Mouse (Mus musculus): ENCODE data around the gene Chit1. TPM values are rescaled to one million over a fixed set of nuclear protein-coding genes. Genes with fewer than 3 reads are reported as not detected.
A peak's percentile ranks its signal among the peaks of the same experiment; 100 is the strongest.

The Chit1 gene
- polyA plus RNA-seq, 1 experiment, result not detected

DNA sequence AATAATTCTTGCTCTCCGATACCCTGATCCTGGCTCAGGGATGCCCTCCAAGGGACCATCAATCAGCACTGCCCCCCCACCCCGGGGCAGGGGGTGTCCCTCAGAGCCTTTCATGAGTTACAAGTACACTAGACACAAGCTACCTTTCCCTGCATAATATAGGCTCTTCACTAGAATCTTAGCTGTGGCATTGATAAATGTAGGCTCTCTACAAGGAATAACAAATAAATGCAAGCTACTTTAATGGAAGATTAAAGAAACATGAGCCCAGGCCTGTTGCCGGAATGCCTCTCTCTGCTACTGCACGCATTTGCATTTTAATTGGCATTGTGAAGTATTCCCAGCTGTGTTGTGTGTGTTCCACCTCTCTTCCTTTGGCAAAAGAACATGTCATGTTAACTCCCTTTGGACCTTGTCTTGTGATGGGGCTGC is 31.3 kb downstream of the Chit1 start:
- Histone ChIP-seq H3K27ac (ENCODE audit: insufficient read depth, low read depth, low read length) (no peak overlapping the region), H3K4me1 (ENCODE audit: control insufficient read depth, insufficient read depth, low read length) (no peaks in the 10 kb centered on the region), H3K36me3 (ENCODE audit: control insufficient read depth, insufficient read depth, low read length) (no peaks in the 10 kb centered on the region), H3K27me3 (replicated peaks; ENCODE audit: control insufficient read depth, insufficient read depth, low read length) (no peaks in the 10 kb centered on the region), H3K4me3 (ENCODE audit: insufficient read depth, low read depth, low read length) (no peak overlapping the region)
- no peak for DNase-seq
- no peak for TF ChIP-seq POLR2A (IDR thresholded peaks at IDR 0.05; ENCODE audit: low read depth, low read length)
- no peak for TF ChIP-seq CTCF (conservative IDR thresholded peaks at IDR 0.05; ENCODE audit: insufficient read depth, insufficient read length, low read depth, low read length)
- 57% methylated on average over 4 of the region's 4 CpGs for WGBS

DNA sequence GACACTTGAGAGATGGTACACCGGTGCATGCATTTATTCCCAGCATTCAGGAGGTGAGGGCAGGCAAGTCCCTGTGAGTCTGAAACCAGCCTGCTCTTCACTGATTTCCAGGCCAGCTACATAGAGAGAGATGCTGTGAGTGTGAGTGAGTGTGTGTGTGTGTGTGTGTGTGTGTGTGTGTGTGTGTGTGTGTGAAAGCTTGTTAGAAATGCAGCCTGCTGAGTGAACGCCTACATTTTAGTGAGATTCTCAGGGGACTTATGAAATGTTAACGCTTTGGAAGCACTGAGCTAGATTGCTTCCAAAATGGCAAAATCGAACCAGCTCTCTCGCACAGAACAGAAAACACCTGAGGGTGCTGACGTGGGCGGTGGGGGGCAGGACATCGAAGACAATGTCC is 35.0 kb downstream of the Chit1 start:
- H3K27ac ChIP-seq (ENCODE audit: insufficient read depth, low read depth, low read length), result no peak overlapping the region
- no peak overlapping the region for H3K4me3 ChIP-seq (ENCODE audit: insufficient read depth, low read depth, low read length)
- 87% methylated on average over 8 of the region's 8 CpGs for WGBS
- DNase-seq, result no peak
- H3K36me3 ChIP-seq (ENCODE audit: control insufficient read depth, insufficient read depth, low read length), result no peaks in the 10 kb centered on the region
- TF ChIP-seq POLR2A (IDR thresholded peaks at IDR 0.05; ENCODE audit: low read depth, low read length), result no peak
- no peak for TF ChIP-seq CTCF (conservative IDR thresholded peaks at IDR 0.05; ENCODE audit: insufficient read depth, insufficient read length, low read depth, low read length)
- H3K4me1 ChIP-seq (ENCODE audit: control insufficient read depth, insufficient read depth, low read length), result no peaks in the 10 kb centered on the region
- H3K27me3 ChIP-seq (replicated peaks; ENCODE audit: control insufficient read depth, insufficient read depth, low read length), result no peaks in the 10 kb centered on the region

DNA sequence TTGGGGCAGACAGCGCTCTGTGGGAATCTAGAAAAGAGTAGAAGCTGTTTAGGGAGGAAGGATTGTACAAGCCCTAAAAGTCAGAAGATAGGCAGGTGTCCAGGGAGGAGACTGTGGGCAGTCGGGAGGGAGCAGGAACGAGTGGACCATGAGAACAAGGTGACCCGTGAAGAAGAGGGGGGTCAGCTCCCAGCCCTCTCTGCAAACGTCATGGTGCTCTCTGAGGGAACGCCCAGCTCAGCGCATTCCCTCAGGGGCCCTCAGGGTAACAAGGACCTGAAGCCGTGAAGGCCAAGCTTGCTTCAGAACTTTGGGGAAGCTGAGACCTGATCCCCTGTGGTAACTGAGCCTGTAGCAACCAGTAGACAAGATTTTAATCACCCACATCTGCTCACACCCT is 39.0 kb downstream of the Chit1 start:
- H3K27me3 ChIP-seq (replicated peaks; ENCODE audit: control insufficient read depth, insufficient read depth, low read length), result no peaks in the 10 kb centered on the region
- no peak for DNase-seq
- H3K4me3 ChIP-seq (ENCODE audit: insufficient read depth, low read depth, low read length), result no peak overlapping the region
- H3K4me1 ChIP-seq (ENCODE audit: control insufficient read depth, insufficient read depth, low read length), result no peaks in the 10 kb centered on the region
- no peak overlapping the region for H3K27ac ChIP-seq (ENCODE audit: insufficient read depth, low read depth, low read length)
- TF ChIP-seq POLR2A (IDR thresholded peaks at IDR 0.05; ENCODE audit: low read depth, low read length) (no peak), CTCF (conservative IDR thresholded peaks at IDR 0.05; ENCODE audit: insufficient read depth, insufficient read length, low read depth, low read length) (no peak)
- WGBS, result 36% methylated on average over 8 of the region's 8 CpGs
- no peaks in the 10 kb centered on the region for H3K36me3 ChIP-seq (ENCODE audit: control insufficient read depth, insufficient read depth, low read length)

DNA sequence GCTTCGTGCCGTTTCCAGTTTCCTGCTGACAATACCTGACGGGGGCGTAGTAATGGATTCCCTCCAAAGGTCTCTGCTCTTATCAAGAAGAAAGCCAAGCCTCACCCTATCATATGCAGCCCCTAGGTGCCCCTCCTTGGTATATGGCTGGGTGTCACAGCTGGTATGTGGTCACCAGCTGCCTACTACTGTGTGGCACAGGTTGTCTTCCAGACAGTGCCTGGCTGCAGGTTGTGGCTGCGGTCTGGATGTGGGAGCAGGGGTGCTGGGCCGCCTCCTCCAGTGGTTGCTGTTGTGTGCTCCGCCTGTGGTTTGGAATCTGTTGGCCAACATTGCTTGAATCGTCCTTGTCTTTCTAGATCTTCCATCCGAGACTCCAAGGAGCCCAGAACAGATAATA is 39.7 kb downstream of the Chit1 start:
- no peaks in the 10 kb centered on the region for H3K4me1 ChIP-seq (ENCODE audit: control insufficient read depth, insufficient read depth, low read length)

DNA sequence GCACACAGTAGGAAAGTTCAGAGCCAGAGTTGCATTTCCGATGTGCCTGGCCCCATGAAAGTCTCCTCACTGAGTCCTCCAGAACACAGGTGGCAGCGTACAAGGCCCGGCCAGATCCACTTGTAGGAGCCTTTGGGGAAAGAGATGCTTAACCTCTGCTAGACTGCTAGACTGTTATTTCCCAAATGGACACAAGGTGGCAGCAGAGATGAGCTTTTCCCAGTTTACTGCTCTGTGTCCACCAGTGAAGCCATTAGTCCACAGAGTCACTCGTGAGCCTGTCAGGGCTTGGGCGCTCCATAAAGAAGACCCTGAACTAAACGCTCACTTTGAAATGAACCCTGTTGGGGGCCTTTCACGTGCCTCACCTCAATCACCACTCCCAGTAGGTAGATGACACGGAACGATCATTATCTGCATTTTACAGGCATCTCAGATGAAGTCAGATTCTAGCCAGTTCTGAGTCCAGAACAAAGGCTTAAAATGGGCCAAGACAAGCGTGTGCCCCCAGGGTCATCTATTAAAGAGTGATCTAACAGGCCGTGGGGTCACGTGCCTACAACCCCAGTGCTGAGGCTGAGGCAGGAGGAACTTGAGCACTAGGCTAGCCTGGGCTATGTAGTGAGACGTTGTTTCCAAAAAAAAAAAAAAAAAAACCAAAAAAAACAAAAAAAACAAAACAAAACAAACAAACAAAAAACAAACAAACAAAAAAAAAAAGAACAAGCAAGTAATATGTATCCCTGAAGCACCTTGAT is 40.8 kb downstream of the Chit1 start:
- 29% methylated on average over 13 of the region's 13 CpGs for WGBS

More for the DNA sequence above, 39.7 kb downstream of the Chit1 start:
- Histone ChIP-seq H3K36me3 (ENCODE audit: control insufficient read depth, insufficient read depth, low read length) (no peaks in the 10 kb centered on the region), H3K27me3 (replicated peaks; ENCODE audit: control insufficient read depth, insufficient read depth, low read length) (no peaks in the 10 kb centered on the region), H3K4me3 (ENCODE audit: insufficient read depth, low read depth, low read length) (no peak overlapping the region), H3K27ac (ENCODE audit: insufficient read depth, low read depth, low read length) (no peak overlapping the region)
- DNase-seq, result no peak
- no peak for TF ChIP-seq POLR2A (IDR thresholded peaks at IDR 0.05; ENCODE audit: low read depth, low read length)
- TF ChIP-seq CTCF (conservative IDR thresholded peaks at IDR 0.05; ENCODE audit: insufficient read depth, insufficient read length, low read depth, low read length), result no peak
- WGBS, result 93% methylated on average over 9 of the region's 9 CpGs

DNA sequence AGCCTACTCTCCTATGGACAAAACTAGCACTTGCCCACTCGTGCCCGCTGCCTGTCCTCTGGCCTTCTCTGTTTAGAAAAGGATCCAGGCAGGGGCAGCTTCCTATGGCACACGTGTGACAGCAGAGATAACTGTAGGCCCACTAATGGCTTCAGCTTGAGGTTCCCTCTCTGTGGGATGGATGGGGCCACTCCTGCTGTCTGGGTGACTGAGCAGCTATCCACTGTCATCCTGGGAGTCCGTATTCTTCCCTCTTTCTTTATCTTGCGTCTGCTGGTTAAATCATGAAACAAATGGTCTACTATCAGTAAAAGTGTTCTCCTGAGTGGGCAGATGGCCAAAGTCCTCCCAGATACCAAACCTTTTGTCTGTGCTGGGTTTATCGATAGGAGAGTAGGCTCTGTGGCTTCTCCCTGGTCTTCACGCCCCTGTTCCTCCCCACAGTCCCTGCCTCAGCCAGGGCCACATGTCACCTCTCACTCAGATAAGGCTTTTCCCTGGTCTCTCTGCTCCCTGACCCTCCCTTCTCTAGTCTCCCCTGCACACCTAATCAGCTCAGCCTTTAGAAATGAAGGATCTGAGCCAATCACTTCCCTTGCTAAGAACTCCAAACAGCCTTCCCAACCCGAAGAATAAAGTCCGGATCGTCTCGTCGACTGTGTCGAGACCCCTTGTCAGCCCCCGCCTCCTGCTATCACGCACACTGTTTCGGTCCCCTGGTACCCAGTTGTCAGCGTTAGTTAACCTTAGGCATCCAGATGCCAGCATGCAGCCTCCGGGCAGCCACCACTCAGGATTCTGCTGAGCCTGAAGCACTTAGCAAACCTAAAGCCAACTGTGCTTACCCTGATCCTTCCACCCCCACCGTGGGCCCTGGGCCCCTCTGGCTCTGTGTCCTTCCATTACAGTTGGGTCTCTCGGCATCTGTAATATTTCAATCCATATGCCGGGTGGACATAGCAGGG is 41.9 kb downstream of the Chit1 start:
- DNase-seq, result no peak
- Histone ChIP-seq H3K36me3 (ENCODE audit: control insufficient read depth, insufficient read depth, low read length) (no peaks in the 10 kb centered on the region), H3K4me1 (ENCODE audit: control insufficient read depth, insufficient read depth, low read length) (no peaks in the 10 kb centered on the region), H3K27ac (ENCODE audit: insufficient read depth, low read depth, low read length) (no peak overlapping the region), H3K4me3 (ENCODE audit: insufficient read depth, low read depth, low read length) (no peak overlapping the region), H3K27me3 (replicated peaks; ENCODE audit: control insufficient read depth, insufficient read depth, low read length) (no peaks in the 10 kb centered on the region)
- TF ChIP-seq CTCF (conservative IDR thresholded peaks at IDR 0.05; ENCODE audit: insufficient read depth, insufficient read length, low read depth, low read length) (no peak), POLR2A (IDR thresholded peaks at IDR 0.05; ENCODE audit: low read depth, low read length) (no peak)
- WGBS, result 82% methylated on average over 21 of the region's 21 CpGs

More for the DNA sequence above, 40.8 kb downstream of the Chit1 start:
- no peak overlapping the region for H3K4me3 ChIP-seq (ENCODE audit: insufficient read depth, low read depth, low read length)
- DNase-seq, result peak; percentile 81
- no peaks in the 10 kb centered on the region for H3K36me3 ChIP-seq (ENCODE audit: control insufficient read depth, insufficient read depth, low read length)
- peak; percentile 83 for TF ChIP-seq CTCF (conservative IDR thresholded peaks at IDR 0.05; ENCODE audit: insufficient read depth, insufficient read length, low read depth, low read length)
- no peak for TF ChIP-seq POLR2A (IDR thresholded peaks at IDR 0.05; ENCODE audit: low read depth, low read length)
- no peaks in the 10 kb centered on the region for H3K27me3 ChIP-seq (replicated peaks; ENCODE audit: control insufficient read depth, insufficient read depth, low read length)
- no peaks in the 10 kb centered on the region for H3K4me1 ChIP-seq (ENCODE audit: control insufficient read depth, insufficient read depth, low read length)
- H3K27ac ChIP-seq (ENCODE audit: insufficient read depth, low read depth, low read length), result no peak overlapping the region

DNA sequence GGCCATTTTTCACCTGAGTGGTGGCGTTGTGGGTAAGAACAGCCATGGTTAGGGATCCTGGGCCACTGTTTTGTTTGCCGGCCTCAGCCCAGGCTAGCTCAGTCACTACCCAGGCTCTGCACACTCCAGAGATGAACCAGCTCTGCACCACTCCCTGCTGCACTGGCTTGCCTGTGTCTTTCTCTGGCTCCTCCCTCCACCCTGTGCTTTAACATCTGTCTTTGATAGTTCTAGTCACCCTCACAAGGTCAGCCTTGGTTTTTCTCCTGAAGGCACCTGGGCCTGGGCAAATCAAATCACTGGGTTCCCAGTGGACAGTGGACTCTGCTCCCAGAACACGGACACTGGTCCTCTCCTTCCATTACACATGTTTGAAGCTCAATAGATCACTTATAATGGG is 43.1 kb downstream of the Chit1 start:
- Histone ChIP-seq H3K36me3 (ENCODE audit: control insufficient read depth, insufficient read depth, low read length) (no peaks in the 10 kb centered on the region), H3K4me3 (ENCODE audit: insufficient read depth, low read depth, low read length) (no peak overlapping the region), H3K27ac (ENCODE audit: insufficient read depth, low read depth, low read length) (no peak overlapping the region), H3K27me3 (replicated peaks; ENCODE audit: control insufficient read depth, insufficient read depth, low read length) (no peaks in the 10 kb centered on the region), H3K4me1 (ENCODE audit: control insufficient read depth, insufficient read depth, low read length) (no peaks in the 10 kb centered on the region)
- DNase-seq, result no peak
- TF ChIP-seq POLR2A (IDR thresholded peaks at IDR 0.05; ENCODE audit: low read depth, low read length) (no peak), CTCF (conservative IDR thresholded peaks at IDR 0.05; ENCODE audit: insufficient read depth, insufficient read length, low read depth, low read length) (no peak)
- 86% methylated on average over 3 of the region's 3 CpGs for WGBS

Measured in kidney, adult 2 months (tissue).